Mouse (Mus musculus): Measurements from ENCODE around the gene Ddx39.

DNA sequence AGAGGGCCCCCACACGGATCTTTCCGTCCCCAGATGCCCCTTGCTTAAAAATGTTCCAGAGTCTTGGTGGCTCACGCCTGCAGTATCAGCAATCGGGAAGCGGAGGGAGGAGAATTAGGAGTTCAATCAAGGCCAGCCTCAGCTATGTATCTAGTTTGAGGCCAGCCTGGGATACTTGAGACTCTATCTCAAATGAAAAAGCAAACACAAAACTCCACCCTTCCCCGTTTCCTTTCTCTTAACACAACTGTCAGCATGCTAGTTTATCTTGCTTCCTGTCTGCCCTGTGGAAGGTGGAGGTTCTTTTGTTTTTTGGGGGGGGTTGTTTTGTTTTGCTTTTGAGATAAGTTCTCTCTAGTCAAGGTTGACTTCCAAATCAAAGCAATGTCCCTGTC is 58.5 kb downstream of the Ddx39 start:
- TF ChIP-seq CTCF (IDR thresholded peaks at IDR 0.05; ENCODE audit: insufficient read depth, low read length): no peak
- no peak for TF ChIP-seq POLR2A (IDR thresholded peaks at IDR 0.05; ENCODE audit: borderline replicate concordance, extremely low read depth, low read depth, low read length)

Measured in lung, adult 2 months (tissue).